10 mouse cellular contexts compared by ENCODE assay signal in genomic region chr15:59174893-59175531, GRCm38 (mm10).
A peak's percentile ranks its signal among the peaks of the same experiment; 100 is the strongest.
DNase-seq lines count a peak whose midpoint lies in the region; ATAC-seq and TF ChIP-seq lines count a peak whose summit lies in the region.
"Had no signal": no experiment of that assay in that cellular context is flagged by ENCODE, and none has a peak within 500 bp of the region (broad histone marks: within the 10 kb centered on the region; RNA-seq: fewer than 3 reads in every experiment).

No protein-coding gene starts in this region.

- no peak overlapping the region for H3K27ac ChIP-seq in embryonic facial prominence, embryonic 14.5 days (replicated peaks; ENCODE audit: low read depth, low read length)
- no peak overlapping the region for H3K27ac ChIP-seq in embryonic facial prominence, embryonic 10.5 days (replicated peaks)
- peak overlapping the region; percentile 86 for H3K27ac ChIP-seq in layer of hippocampus, adult 2 months
- no peak overlapping the region for H3K27ac ChIP-seq in forebrain, embryonic 11.5 days (ENCODE audit: low read depth, low read length)
- peak overlapping the region; percentile 43; the same call in 1 of the 2 replicates for H3K27ac ChIP-seq in hindbrain, embryonic 14.5 days

- no peak for DNase-seq in embryonic facial prominence, embryonic 14.5 days (ENCODE audit: low spot score)
- DNase-seq in embryonic facial prominence, embryonic 10.5 days (ENCODE audit: low spot score), result no peak
- no peak for DNase-seq in layer of hippocampus, adult 2 months (ENCODE audit: low spot score in 2 of 2)
- no peak for DNase-seq in layer of hippocampus, adult 9-10 months (ENCODE audit: low spot score)
- no peak for DNase-seq in forebrain, embryonic 11.5 days (ENCODE audit: low spot score)
- DNase-seq in hindbrain, embryonic 14.5 days (ENCODE audit: low spot score), result no peak
- DNase-seq in testis, postnatal 14 days (ENCODE audit: low spot score), result no peak
- DNase-seq: adrenal gland, postnatal 14 days had no signal

- H3K27me3 ChIP-seq in embryonic facial prominence, embryonic 14.5 days (replicated peaks; ENCODE audit: control insufficient read depth, insufficient read depth, low read length), result no peaks in the 10 kb centered on the region
- H3K27me3 ChIP-seq in embryonic facial prominence, embryonic 10.5 days (replicated peaks; ENCODE audit: low read depth, poor library complexity, severe bottlenecking), result no peaks in the 10 kb centered on the region
- no peaks in the 10 kb centered on the region for H3K27me3 ChIP-seq in forebrain, embryonic 11.5 days (ENCODE audit: control insufficient read depth, insufficient read depth, low read length)
- no peaks in the 10 kb centered on the region for H3K27me3 ChIP-seq in hindbrain, embryonic 14.5 days (ENCODE audit: control insufficient read depth, insufficient read depth, low read length)

- no peaks in the 10 kb centered on the region for H3K9me3 ChIP-seq in embryonic facial prominence, embryonic 14.5 days (ENCODE audit: control insufficient read depth, low read length)
- no peaks in the 10 kb centered on the region for H3K9me3 ChIP-seq in embryonic facial prominence, embryonic 10.5 days
- no peaks in the 10 kb centered on the region for H3K9me3 ChIP-seq in forebrain, embryonic 11.5 days (ENCODE audit: control insufficient read depth, low read length)
- no peaks in the 10 kb centered on the region for H3K9me3 ChIP-seq in hindbrain, embryonic 14.5 days (ENCODE audit: control insufficient read depth, low read length)

- no peak for TF ChIP-seq CTCF in layer of hippocampus, adult 2 months (conservative IDR thresholded peaks at IDR 0.05)

- 0 out of 2 replicates have a peak, but pooled peaks have one; percentile 47 for ATAC-seq in embryonic facial prominence, embryonic 14.5 days (ENCODE audit: low read depth)
- ATAC-seq in forebrain, embryonic 11.5 days (replicated peaks; ENCODE audit: low FRiP score), result 0 out of 2 replicates have a peak, but pooled peaks have one; percentile 55
- peak; percentile 46 for ATAC-seq in hindbrain, embryonic 14.5 days (ENCODE audit: low FRiP score)
- ATAC-seq in frontal cortex, adult (ENCODE audit: low TSS enrichment), result no peak

- 70% methylated on average over 8 of the region's 8 CpGs for WGBS in embryonic facial prominence, embryonic 14.5 days
- 72% methylated on average over 8 of the region's 8 CpGs for WGBS in embryonic facial prominence, embryonic 10.5 days
- 69% methylated on average over 8 of the region's 8 CpGs for WGBS in forebrain, embryonic 11.5 days
- 68% methylated on average over 8 of the region's 8 CpGs for WGBS in hindbrain, embryonic 14.5 days

- H3K4me2 ChIP-seq in embryonic facial prominence, embryonic 14.5 days (ENCODE audit: low read depth, low read length), result no peak overlapping the region
- H3K4me2 ChIP-seq in forebrain, embryonic 11.5 days (ENCODE audit: low read depth, low read length, severe bottlenecking), result no peak overlapping the region
- H3K4me2 ChIP-seq in hindbrain, embryonic 14.5 days (replicated peaks), result no peak overlapping the region

- H3K4me3 ChIP-seq in embryonic facial prominence, embryonic 14.5 days (ENCODE audit: low read depth, low read length), result no peak overlapping the region
- no peak overlapping the region for H3K4me3 ChIP-seq in embryonic facial prominence, embryonic 10.5 days
- no peak overlapping the region for H3K4me3 ChIP-seq in layer of hippocampus, adult 2 months
- no peak overlapping the region for H3K4me3 ChIP-seq in forebrain, embryonic 11.5 days (ENCODE audit: low read depth, low read length)
- H3K4me3 ChIP-seq in hindbrain, embryonic 14.5 days (replicated peaks; ENCODE audit: low read length), result no peak overlapping the region
- H3K4me3 ChIP-seq: myocyte had no signal

- H3K4me1 ChIP-seq in embryonic facial prominence, embryonic 14.5 days (ENCODE audit: control insufficient read depth, insufficient read depth, low read length), result no peaks in the 10 kb centered on the region
- H3K4me1 ChIP-seq in embryonic facial prominence, embryonic 10.5 days, result peaks cover 15% of the 10 kb centered on the region
- peaks cover 4% of the 10 kb centered on the region for H3K4me1 ChIP-seq in forebrain, embryonic 11.5 days (replicated peaks; ENCODE audit: control insufficient read depth, insufficient read depth, low read length)
- peaks cover 4% of the 10 kb centered on the region; the same call in 1 of the 2 replicates for H3K4me1 ChIP-seq in hindbrain, embryonic 14.5 days (replicated peaks; ENCODE audit: control insufficient read depth, insufficient read depth, low read length)

- no peak overlapping the region for H3K9ac ChIP-seq in embryonic facial prominence, embryonic 14.5 days (ENCODE audit: low read depth, low read length)
- H3K9ac ChIP-seq in forebrain, embryonic 11.5 days (ENCODE audit: low read length), result no peak overlapping the region
- H3K9ac ChIP-seq in hindbrain, embryonic 14.5 days, result no peak overlapping the region

- H3K36me3 ChIP-seq in embryonic facial prominence, embryonic 14.5 days (ENCODE audit: control insufficient read depth, insufficient read depth, low read length), result no peaks in the 10 kb centered on the region
- H3K36me3 ChIP-seq in embryonic facial prominence, embryonic 10.5 days (replicated peaks), result no peaks in the 10 kb centered on the region
- H3K36me3 ChIP-seq in forebrain, embryonic 11.5 days (ENCODE audit: control insufficient read depth, insufficient read depth, low read length), result no peaks in the 10 kb centered on the region
- no peaks in the 10 kb centered on the region for H3K36me3 ChIP-seq in hindbrain, embryonic 14.5 days (replicated peaks; ENCODE audit: control insufficient read depth, insufficient read depth)

Comparison
In these comparisons a context has a peak if more than half of its experiments do, and no peak if none do; other contexts are left out.
1. H3K27ac ChIP-seq: peak in layer of hippocampus, adult 2 months (single experiment) and hindbrain, embryonic 14.5 days (single experiment); none in embryonic facial prominence, embryonic 14.5 days (single experiment), embryonic facial prominence, embryonic 10.5 days (single experiment) and forebrain, embryonic 11.5 days (single experiment).